Mouse (Mus musculus) limb, embryonic 15.5 days (tissue): ENCODE results near the gene Lrrc36. TPM values are rescaled to one million over a fixed set of nuclear protein-coding genes. Genes with fewer than 3 reads are reported as not detected.

Source experiments
- ATAC-seq: fragments of 200-750 bp; cut with Nextera tagmentation; 2 replicates; pipeline ENCODE4 v1.8.0; 2017; ENCODE audit warnings: low read depth, moderate TSS enrichment; ENCODE audit not compliant: insufficient number of reproducible peaks, low FRiP score, low TSS enrichment
- H3K27ac ChIP-seq: fragments of 300-500 bp; sonication (generic); 2 replicates; pipeline ENCODE4 v1.5.1; 2015; ENCODE audit warnings: moderate library complexity, mild to moderate bottlenecking, inconsistent platforms
- H3K27me3 ChIP-seq: fragments of 300-500 bp; sonication (generic); 2 replicates; pipeline ENCODE4 v1.6.1; 2015; ENCODE audit warnings: inconsistent platforms
- H3K36me3 ChIP-seq: fragments of 300-500 bp; sonication (generic); 2 replicates; pipeline ENCODE4 v1.6.1; 2015; ENCODE audit warnings: inconsistent platforms
- H3K4me1 ChIP-seq: fragments of 300-500 bp; sonication (generic); 2 replicates; pipeline ENCODE4 v1.6.1; 2015; ENCODE audit warnings: inconsistent platforms
- H3K4me2 ChIP-seq: fragments of 300-500 bp; sonication (generic); 2 replicates; pipeline ENCODE4 v1.6.1; 2015; ENCODE audit warnings: mild to moderate bottlenecking, inconsistent platforms
- H3K4me3 ChIP-seq: fragments of 300-500 bp; sonication (generic); 2 replicates; pipeline ENCODE4 v1.5.1; 2015; ENCODE audit warnings: mild to moderate bottlenecking, inconsistent platforms
- H3K9ac ChIP-seq: fragments of 300-500 bp; sonication (generic); 2 replicates; pipeline ENCODE4 v1.6.1; 2015; ENCODE audit warnings: inconsistent platforms
- H3K9me3 ChIP-seq: fragments of 300-500 bp; sonication (generic); 2 replicates; pipeline ENCODE4 v1.6.1; 2016; ENCODE audit warnings: inconsistent platforms
- WGBS: fragments of 180-500 bp; shearing (Covaris S2); methylation state at CpG from one replicate; pipeline ENCODE4 v1.1.7; 2015; 5-methylcytosine and 5-hydroxymethylcytosine counted together
- polyA plus RNA-seq: library from polyadenylated mRNA; unstranded; fragments of >200 nt; fragmentation: Nextera tagmentation; extraction: Ambion mirVana; gene quantifications from 2 replicates; pipeline ENCODE4 v1.2.1, GENCODE M21; 2015

Lrrc36 gene
- polyA plus RNA-seq, 1 experiment from 2014 or later = 0.37 TPM

DNA sequence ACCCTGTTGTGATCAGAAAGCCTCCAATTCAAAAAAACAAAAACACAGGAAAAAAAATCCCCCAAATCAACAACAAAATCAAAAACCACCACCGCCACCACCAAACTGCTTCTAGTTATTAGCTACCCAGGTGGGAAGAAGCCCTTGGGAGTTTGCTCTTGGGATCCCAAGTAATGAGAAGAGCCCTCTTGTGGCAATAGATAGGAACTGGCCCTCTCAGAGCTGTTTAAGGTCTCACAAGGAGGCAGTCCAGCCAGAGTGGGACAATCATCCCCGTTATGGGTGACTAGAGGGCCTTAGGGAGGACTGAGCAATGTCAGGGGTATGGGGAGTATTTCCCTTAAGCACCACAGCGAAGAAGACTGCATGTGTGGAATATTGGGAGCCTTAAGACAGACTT, 15.6 kb upstream of the Lrrc36 start:
- no peaks in the 10 kb centered on the region for H3K4me1 ChIP-seq
- no peak for ATAC-seq
- H3K4me2 ChIP-seq = no peak overlapping the region
- H3K36me3 ChIP-seq = no peaks in the 10 kb centered on the region
- no peak overlapping the region for H3K9ac ChIP-seq
- H3K27ac ChIP-seq = no peak overlapping the region
- no peaks in the 10 kb centered on the region for H3K27me3 ChIP-seq
- WGBS = 33% methylated on average over 3 of the region's 3 CpGs
- H3K9me3 ChIP-seq = no peaks in the 10 kb centered on the region
- H3K4me3 ChIP-seq = no peak overlapping the region

- no peak overlapping the region for H3K4me3 ChIP-seq
- H3K9me3 ChIP-seq = no peaks in the 10 kb centered on the region
- WGBS = 83% methylated on average over 5 of the region's 5 CpGs
- H3K4me2 ChIP-seq = no peak overlapping the region
- H3K36me3 ChIP-seq = no peaks in the 10 kb centered on the region
- no peak overlapping the region for H3K27ac ChIP-seq
- H3K4me1 ChIP-seq = no peaks in the 10 kb centered on the region
- no peaks in the 10 kb centered on the region for H3K27me3 ChIP-seq
- no peak overlapping the region for H3K9ac ChIP-seq
- no peak for ATAC-seq
Observed at GRCm38 (mm10) chr8:105400016-105400415, 13.4 kb upstream of the Lrrc36 start.

DNA sequence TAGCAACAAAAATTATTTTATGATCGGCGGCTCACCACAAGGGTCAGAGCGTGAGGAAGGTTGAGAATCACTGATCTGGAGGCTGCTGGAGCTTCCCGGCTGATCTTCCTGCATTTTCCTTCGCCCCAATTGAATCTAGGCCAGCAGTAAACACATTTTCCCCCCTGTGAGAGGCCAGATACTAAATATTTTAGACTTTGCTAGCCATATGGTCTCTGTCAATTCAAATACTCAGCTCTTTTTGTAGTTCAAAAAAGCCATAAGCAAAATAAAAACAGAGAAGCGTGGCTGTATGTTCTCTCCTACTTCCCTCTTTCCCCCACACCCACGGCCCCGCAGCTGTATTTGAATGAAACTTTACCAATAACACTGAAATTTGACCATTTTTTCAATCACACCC, 9.9 kb upstream of the Lrrc36 start:
- WGBS = 83% methylated on average over 8 of the region's 8 CpGs
- H3K9me3 ChIP-seq = no peaks in the 10 kb centered on the region

GRCm38 (mm10) chr8:105404496-105404895, 8.9 kb upstream of the Lrrc36 start:
- no peaks in the 10 kb centered on the region for H3K36me3 ChIP-seq
- no peaks in the 10 kb centered on the region for H3K9me3 ChIP-seq
- no peak overlapping the region for H3K4me3 ChIP-seq
- ATAC-seq = no peak
- no peak overlapping the region for H3K27ac ChIP-seq
- H3K27me3 ChIP-seq = no peaks in the 10 kb centered on the region
- WGBS = 59% methylated on average over 1 of the region's 1 CpGs
- no peak overlapping the region for H3K4me2 ChIP-seq
- no peak overlapping the region for H3K9ac ChIP-seq
- peaks cover 7% of the 10 kb centered on the region; the same call in 1 of the 2 replicates for H3K4me1 ChIP-seq

More for the DNA sequence above, 9.9 kb upstream of the Lrrc36 start:
- H3K27me3 ChIP-seq = no peaks in the 10 kb centered on the region
- no peak overlapping the region for H3K4me3 ChIP-seq
- no peaks in the 10 kb centered on the region for H3K36me3 ChIP-seq
- H3K4me2 ChIP-seq = no peak overlapping the region
- no peak overlapping the region for H3K27ac ChIP-seq
- peaks cover 7% of the 10 kb centered on the region; the same call in 1 of the 2 replicates for H3K4me1 ChIP-seq
- H3K9ac ChIP-seq = no peak overlapping the region
- no peak for ATAC-seq

- Histone ChIP-seq H3K9me3 (no peaks in the 10 kb centered on the region), H3K27ac (no peak overlapping the region), H3K4me1 (peaks cover 7% of the 10 kb centered on the region; the same call in 1 of the 2 replicates), H3K36me3 (no peaks in the 10 kb centered on the region), H3K4me2 (no peak overlapping the region), H3K9ac (no peak overlapping the region), H3K27me3 (no peaks in the 10 kb centered on the region), H3K4me3 (no peak overlapping the region)
- no peak for ATAC-seq
- WGBS = 50% methylated on average over 10 of the region's 10 CpGs
Observed at GRCm38 (mm10) chr8:105406416-105406815, 7.0 kb upstream of the Lrrc36 start.

DNA sequence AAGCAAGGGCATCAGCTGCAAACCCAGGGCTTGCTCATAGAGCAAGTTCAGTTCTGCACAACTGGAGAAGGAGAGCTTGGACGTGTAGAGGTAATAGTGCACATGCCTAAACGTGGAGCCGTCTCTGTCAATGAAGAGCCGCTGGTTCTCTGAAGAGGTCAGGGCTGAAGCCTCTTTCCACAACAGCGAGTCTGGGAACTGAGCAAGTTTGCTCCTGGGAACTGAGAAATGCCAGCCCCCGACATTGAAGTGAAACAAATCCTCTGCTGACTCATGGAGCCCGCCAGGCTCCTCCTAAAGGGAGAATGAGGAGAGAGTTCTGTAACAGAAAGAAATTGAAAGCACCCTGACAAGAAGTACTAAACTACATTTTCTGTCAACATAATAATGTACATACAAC, 5.0 kb upstream of the Lrrc36 start:
- no peaks in the 10 kb centered on the region for H3K36me3 ChIP-seq
- H3K9me3 ChIP-seq = no peaks in the 10 kb centered on the region
- H3K4me1 ChIP-seq = peaks cover 9% of the 10 kb centered on the region
- peaks cover 16% of the 10 kb centered on the region for H3K27me3 ChIP-seq
- 58% methylated on average over 7 of the region's 7 CpGs for WGBS
- no peak overlapping the region for H3K4me3 ChIP-seq
- no peak overlapping the region for H3K9ac ChIP-seq
- ATAC-seq = no peak
- H3K4me2 ChIP-seq = no peak overlapping the region
- no peak overlapping the region for H3K27ac ChIP-seq

DNA sequence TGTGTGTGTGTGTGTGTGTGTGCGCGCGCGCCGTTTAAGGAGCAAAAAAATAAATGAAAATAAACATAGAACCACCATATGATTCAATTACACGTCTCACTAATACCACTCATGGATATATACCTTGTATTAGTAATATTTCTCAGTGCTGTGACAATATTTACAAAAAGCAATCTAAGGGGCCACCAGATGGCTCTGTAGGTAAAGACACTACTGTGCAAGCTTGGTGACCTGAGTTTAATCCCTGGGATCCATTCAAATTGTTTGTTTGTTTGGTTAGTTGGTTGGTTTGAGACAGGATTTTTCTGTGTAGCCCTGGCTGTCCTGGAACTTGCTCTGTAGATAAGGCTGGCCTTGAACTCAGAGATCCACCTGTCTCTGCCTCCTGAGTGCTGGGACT, 3.4 kb upstream of the Lrrc36 start:
- peaks cover 12% of the 10 kb centered on the region for H3K4me1 ChIP-seq
- WGBS = 95% methylated on average over 6 of the region's 6 CpGs
- H3K36me3 ChIP-seq = no peaks in the 10 kb centered on the region
- H3K9me3 ChIP-seq = no peaks in the 10 kb centered on the region
- peaks cover 32% of the 10 kb centered on the region for H3K27me3 ChIP-seq
- H3K27ac ChIP-seq = no peak overlapping the region
- no peak overlapping the region for H3K9ac ChIP-seq
- H3K4me2 ChIP-seq = no peak overlapping the region
- ATAC-seq = no peak
- no peak overlapping the region for H3K4me3 ChIP-seq

DNA sequence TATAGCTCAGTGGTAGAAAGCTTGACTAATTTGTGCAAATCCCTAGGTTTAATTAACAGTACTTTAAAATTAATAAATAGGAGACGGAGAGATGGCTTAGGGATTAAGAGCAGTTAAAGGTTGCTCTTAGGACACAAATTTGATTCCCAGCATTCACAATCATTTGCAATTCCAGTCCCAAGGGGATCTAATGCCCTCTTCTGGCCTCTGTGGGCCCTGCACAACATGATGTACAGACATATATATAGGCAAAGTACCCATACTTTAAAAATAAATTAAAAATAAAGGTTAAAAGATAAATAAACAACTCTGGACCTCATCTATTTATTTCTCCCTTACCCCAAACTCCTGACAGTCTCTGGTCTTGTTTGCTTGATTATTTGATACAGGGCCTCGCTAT, 5.6 kb downstream of the Lrrc36 start:
- Histone ChIP-seq H3K9me3 (no peaks in the 10 kb centered on the region), H3K27ac (no peak overlapping the region), H3K4me3 (no peak overlapping the region), H3K4me1 (no peaks in the 10 kb centered on the region), H3K4me2 (no peak overlapping the region), H3K36me3 (no peaks in the 10 kb centered on the region), H3K27me3 (peaks cover 17% of the 10 kb centered on the region), H3K9ac (no peak overlapping the region)
- WGBS = 75% methylated on average over 2 of the region's 2 CpGs
- ATAC-seq = no peak

DNA sequence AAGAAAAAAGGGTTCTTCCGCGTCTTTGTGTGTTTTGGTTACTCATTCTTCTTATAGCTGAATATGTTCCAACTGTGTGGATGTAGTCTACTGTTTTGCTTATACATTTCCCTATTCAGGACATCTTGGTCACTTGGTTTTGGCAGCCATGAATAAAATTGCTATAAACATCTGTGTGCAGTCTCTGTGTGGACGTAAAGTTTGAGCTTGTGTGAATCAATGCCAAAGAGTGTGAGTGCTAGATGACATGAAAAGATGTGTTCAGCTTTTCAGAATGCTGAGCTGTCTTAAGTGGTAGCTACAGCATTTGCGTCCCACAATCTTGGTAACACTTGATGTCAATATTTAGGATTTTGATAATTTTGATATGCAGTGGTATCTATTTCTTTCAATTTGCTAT, 6.4 kb downstream of the Lrrc36 start:
- 79% methylated on average over 4 of the region's 4 CpGs for WGBS
- Histone ChIP-seq H3K36me3 (no peaks in the 10 kb centered on the region), H3K27ac (no peak overlapping the region), H3K9ac (no peak overlapping the region), H3K4me1 (no peaks in the 10 kb centered on the region), H3K9me3 (no peaks in the 10 kb centered on the region), H3K4me3 (no peak overlapping the region), H3K4me2 (no peak overlapping the region), H3K27me3 (peaks cover 9% of the 10 kb centered on the region; the same call in 1 of the 2 replicates)
- no peak for ATAC-seq

DNA sequence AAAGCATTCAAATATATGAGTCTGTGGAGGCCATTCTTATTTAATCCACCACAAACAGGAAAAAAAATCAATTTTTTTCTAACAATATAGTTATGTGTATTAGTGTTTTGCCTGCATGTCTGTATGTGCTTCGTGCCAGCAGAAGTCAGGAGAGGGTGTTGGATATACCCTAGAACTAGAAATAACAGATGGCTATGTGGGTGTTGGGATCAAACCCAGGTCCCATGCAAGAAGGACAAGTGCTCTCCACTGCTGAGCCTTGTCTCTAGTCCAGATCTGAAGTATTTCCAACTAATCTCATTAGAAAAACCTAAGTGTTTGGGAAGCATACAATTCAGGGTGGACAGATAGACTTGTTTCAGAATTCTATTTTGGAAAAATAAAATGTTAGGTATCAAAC, 8.6 kb downstream of the Lrrc36 start:
- WGBS = 64% methylated on average over 1 of the region's 1 CpGs
- Histone ChIP-seq H3K27ac (no peak overlapping the region), H3K4me3 (no peak overlapping the region), H3K36me3 (no peaks in the 10 kb centered on the region), H3K9ac (no peak overlapping the region), H3K4me1 (no peaks in the 10 kb centered on the region), H3K4me2 (no peak overlapping the region), H3K27me3 (no peaks in the 10 kb centered on the region), H3K9me3 (no peaks in the 10 kb centered on the region)
- ATAC-seq = no peak

DNA sequence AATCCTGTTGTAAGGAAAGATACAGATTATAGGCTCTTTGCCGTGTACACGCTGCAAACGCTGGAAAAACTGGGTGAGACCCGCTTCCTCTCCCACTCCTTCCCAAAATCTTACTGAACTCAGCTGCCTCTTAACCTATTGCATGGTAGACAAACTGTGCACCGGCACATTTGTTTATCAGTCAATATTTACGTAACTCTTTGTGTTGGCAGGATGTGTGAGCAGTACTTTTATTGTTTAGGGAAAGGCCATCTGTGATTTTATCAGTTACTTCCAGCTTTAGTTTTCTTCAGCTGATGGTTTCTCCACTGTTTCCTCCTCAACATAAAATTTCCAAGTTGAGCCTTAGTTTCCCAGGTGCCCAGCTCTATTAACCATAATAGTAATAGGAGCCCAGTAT, 13.5 kb downstream of the Lrrc36 start:
- 66% methylated on average over 6 of the region's 6 CpGs for WGBS
- no peak overlapping the region for H3K9ac ChIP-seq
- no peak overlapping the region for H3K27ac ChIP-seq
- no peak for ATAC-seq
- no peaks in the 10 kb centered on the region for H3K27me3 ChIP-seq
- H3K4me3 ChIP-seq = no peak overlapping the region
- H3K4me1 ChIP-seq = no peaks in the 10 kb centered on the region
- H3K9me3 ChIP-seq = no peaks in the 10 kb centered on the region
- H3K36me3 ChIP-seq = no peaks in the 10 kb centered on the region
- no peak overlapping the region for H3K4me2 ChIP-seq

DNA sequence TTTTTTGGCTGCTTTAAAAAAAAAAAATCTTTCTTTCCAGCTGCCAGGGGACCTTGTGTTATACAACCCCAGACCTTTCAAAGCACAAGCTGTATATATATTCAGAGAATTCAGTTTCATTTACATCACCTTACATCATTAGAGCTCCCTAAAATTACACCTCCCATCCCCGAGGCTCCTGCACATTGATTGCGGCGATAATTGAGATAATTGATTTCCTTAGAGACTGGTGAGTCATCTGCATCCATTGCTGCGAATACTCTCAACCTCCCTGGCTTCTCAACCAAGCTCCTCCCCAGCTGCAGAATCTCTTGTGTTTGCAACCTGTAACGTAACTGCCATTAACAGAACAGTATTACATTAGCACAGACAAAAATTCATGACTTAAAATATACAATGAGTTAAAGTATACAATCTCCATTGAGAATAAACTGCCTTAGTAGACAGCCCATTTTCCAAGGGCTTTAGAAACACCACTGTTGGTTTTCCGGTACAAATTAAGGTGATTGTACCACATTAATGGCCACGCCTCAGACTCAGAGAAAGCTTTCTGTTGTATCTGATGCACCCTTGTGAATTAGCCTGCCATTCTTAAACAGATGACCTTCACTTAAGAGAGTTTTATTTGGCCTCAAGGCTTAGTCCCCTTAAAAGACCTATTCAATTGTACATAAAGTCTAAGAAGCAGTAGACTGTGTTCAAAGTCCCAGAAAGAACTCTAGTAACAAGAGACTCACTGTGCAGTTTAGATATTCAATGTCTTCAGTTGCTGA, 18.6 kb downstream of the Lrrc36 start:
- H3K27me3 ChIP-seq = no peaks in the 10 kb centered on the region
- no peaks in the 10 kb centered on the region for H3K36me3 ChIP-seq
- H3K4me2 ChIP-seq = no peak overlapping the region
- no peak overlapping the region for H3K9ac ChIP-seq
- H3K4me1 ChIP-seq = 0 out of 2 replicates have a peak, but pooled peaks cover 4% of the 10 kb centered on the region
- no peak overlapping the region for H3K27ac ChIP-seq
- H3K9me3 ChIP-seq = no peaks in the 10 kb centered on the region
- WGBS = 61% methylated on average over 7 of the region's 7 CpGs
- ATAC-seq = no peak
- no peak overlapping the region for H3K4me3 ChIP-seq

GRCm38 (mm10) chr8:105433021-105433420, 19.6 kb downstream of the Lrrc36 start:
- H3K9ac ChIP-seq = no peak overlapping the region
- H3K27me3 ChIP-seq = no peaks in the 10 kb centered on the region
- H3K36me3 ChIP-seq = no peaks in the 10 kb centered on the region
- no peak for ATAC-seq
- H3K4me1 ChIP-seq = 0 out of 2 replicates have a peak, but pooled peaks cover 4% of the 10 kb centered on the region
- H3K27ac ChIP-seq = no peak overlapping the region
- no peak overlapping the region for H3K4me2 ChIP-seq
- 54% methylated on average over 6 of the region's 6 CpGs for WGBS
- no peaks in the 10 kb centered on the region for H3K9me3 ChIP-seq
- no peak overlapping the region for H3K4me3 ChIP-seq
